Mouse (Mus musculus): Measurements from ENCODE around the gene Bnc2. TPM values are rescaled to one million over a fixed set of nuclear protein-coding genes. Genes with fewer than 3 reads are reported as not detected.

Bnc2 gene
- polyA plus RNA-seq, 1 experiment from 2014 or later, result 7.7 TPM

DNA sequence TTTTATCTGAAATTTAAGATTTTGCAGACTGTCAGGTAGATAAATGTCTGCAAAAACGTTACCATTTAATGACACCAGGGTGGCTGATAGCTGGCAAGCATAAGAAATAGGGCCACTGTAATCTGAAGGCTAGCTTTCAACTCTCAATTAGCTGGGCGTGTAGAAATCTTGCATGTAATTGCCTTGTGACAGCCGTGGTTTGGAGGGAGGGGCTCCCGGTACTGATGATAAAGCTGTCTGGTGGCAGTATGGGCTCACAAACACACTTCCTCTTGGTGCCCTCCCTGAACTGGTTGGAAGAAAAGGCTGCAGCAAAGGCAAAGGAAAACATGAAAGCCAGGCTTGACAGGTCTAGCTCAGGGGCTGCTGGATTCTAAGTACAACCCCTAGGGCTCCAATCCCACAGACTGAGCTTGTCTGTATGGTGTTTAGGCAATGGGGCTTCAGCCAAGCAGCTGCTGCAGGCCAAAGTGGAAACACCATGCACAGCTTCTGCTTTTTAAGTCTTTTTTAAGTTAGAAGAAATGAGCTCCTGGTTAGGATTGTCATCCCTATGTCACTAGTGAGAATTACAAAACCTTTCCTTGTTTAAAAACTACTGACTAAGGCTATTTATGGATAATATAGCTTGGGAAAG, 366.7 kb downstream of the Bnc2 start:
- no peak overlapping the region for H3K4me3 ChIP-seq
- peaks cover 5% of the 10 kb centered on the region; the same call in 1 of the 2 replicates for H3K4me1 ChIP-seq
- DNase-seq (ENCODE audit: low spot score), result no peak
- H3K9me3 ChIP-seq, result no peaks in the 10 kb centered on the region
- no peaks in the 10 kb centered on the region; the same call in 1 of the 2 replicates for H3K27me3 ChIP-seq (ENCODE audit: insufficient read depth, poor library complexity, severe bottlenecking)
- no peak overlapping the region for H3K27ac ChIP-seq
- WGBS, result 35% methylated on average over 4 of the region's 4 CpGs
- no peaks in the 10 kb centered on the region for H3K36me3 ChIP-seq

DNA sequence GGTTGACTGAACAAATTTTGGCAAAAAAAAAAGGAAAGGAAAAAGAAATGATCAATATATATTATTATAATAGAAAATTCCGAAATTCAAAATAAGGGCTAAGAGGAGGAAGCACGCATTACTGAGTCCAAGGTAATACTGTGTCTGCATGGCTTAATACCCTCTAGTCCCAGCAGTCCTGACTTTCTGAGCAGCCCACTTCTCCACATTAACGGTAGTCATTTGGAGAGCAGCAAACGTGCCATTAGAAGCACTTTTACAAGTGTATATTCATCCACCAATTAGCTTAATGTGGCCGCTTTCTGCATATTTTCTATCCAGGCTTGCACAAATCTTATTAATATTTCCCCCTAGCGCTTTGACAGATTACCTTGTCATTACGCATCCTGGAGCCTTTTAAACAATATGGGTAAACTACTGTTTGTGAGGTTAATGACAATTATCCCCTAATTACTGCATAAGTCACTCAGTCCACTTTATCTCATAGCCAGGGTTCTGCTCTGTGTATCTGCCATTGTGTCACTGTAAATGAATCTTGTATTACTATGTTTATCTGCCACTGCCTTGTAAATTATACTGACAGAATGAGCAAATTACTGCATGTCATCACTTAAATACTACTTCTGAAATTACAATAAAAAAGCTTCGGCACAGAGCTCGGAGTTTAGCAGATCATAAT, 368.0 kb downstream of the Bnc2 start:
- Histone ChIP-seq H3K27me3 (ENCODE audit: insufficient read depth, poor library complexity, severe bottlenecking) (no peaks in the 10 kb centered on the region; the same call in 1 of the 2 replicates), H3K27ac (no peak overlapping the region), H3K36me3 (no peaks in the 10 kb centered on the region), H3K9me3 (no peaks in the 10 kb centered on the region), H3K4me3 (no peak overlapping the region), H3K4me1 (peaks cover 5% of the 10 kb centered on the region; the same call in 1 of the 2 replicates)
- WGBS, result 81% methylated on average over 9 of the region's 9 CpGs
- no peak for DNase-seq (ENCODE audit: low spot score)

GRCm38 (mm10) chr4:84302949-84303348, 372.1 kb downstream of the Bnc2 start:
- Histone ChIP-seq H3K27me3 (ENCODE audit: insufficient read depth, poor library complexity, severe bottlenecking) (no peaks in the 10 kb centered on the region), H3K9me3 (no peaks in the 10 kb centered on the region), H3K36me3 (no peaks in the 10 kb centered on the region), H3K4me3 (no peak overlapping the region), H3K4me1 (no peaks in the 10 kb centered on the region), H3K27ac (no peak overlapping the region)
- 83% methylated on average over 3 of the region's 3 CpGs for WGBS
- no peak for DNase-seq (ENCODE audit: low spot score)

GRCm38 (mm10) chr4:84285153-84285552, 389.9 kb downstream of the Bnc2 start:
- Histone ChIP-seq H3K4me3 (no peak overlapping the region), H3K27ac (no peak overlapping the region), H3K36me3 (no peaks in the 10 kb centered on the region), H3K27me3 (ENCODE audit: insufficient read depth, poor library complexity, severe bottlenecking) (0 out of 2 replicates have a peak, but pooled peaks cover 3% of the 10 kb centered on the region), H3K4me1 (0 out of 2 replicates have a peak, but pooled peaks cover 2% of the 10 kb centered on the region), H3K9me3 (no peaks in the 10 kb centered on the region)
- 88% methylated on average over 5 of the region's 5 CpGs for WGBS
- no peak for DNase-seq (ENCODE audit: low spot score)

GRCm38 (mm10) chr4:84282651-84283050, 392.4 kb downstream of the Bnc2 start:
- DNase-seq (ENCODE audit: low spot score), result no peak
- 0 out of 2 replicates have a peak, but pooled peaks cover 3% of the 10 kb centered on the region for H3K27me3 ChIP-seq (ENCODE audit: insufficient read depth, poor library complexity, severe bottlenecking)

DNA sequence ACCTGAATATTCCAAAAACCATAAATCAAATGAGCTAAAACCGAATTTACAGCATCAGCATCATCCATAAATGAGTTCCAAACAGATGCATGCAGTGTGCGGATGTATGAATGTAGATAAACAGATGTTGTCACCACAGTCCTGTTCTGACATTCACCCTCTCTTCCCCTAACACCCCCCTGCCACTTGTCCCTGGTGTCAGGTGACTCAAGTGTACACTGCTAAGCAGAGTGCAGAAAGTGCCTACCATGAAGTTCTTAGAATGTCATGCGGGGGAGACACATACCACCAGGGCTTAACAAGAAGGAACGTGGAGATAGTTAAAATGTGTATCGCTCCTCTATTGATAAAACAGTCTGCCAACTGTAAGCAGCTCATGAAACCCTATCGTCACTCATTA, 396.9 kb downstream of the Bnc2 start:
- Histone ChIP-seq H3K9me3 (no peaks in the 10 kb centered on the region), H3K4me3 (no peak overlapping the region), H3K27me3 (ENCODE audit: insufficient read depth, poor library complexity, severe bottlenecking) (peaks cover 10% of the 10 kb centered on the region; the same call in 1 of the 2 replicates), H3K27ac (no peak overlapping the region), H3K4me1 (peaks cover 4% of the 10 kb centered on the region; the same call in 1 of the 2 replicates), H3K36me3 (no peaks in the 10 kb centered on the region)
- no peak for DNase-seq (ENCODE audit: low spot score)
- WGBS, result 43% methylated on average over 6 of the region's 6 CpGs

More at GRCm38 (mm10) chr4:84282651-84283050, 392.4 kb downstream of the Bnc2 start:
- Histone ChIP-seq H3K36me3 (no peaks in the 10 kb centered on the region), H3K9me3 (no peaks in the 10 kb centered on the region), H3K4me1 (peaks cover 7% of the 10 kb centered on the region; the same call in 1 of the 2 replicates), H3K27ac (no peak overlapping the region), H3K4me3 (no peak overlapping the region)
- WGBS, result 70% methylated on average over 2 of the region's 2 CpGs

- Histone ChIP-seq H3K27ac (no peak overlapping the region), H3K4me3 (no peak overlapping the region), H3K4me1 (peaks cover 4% of the 10 kb centered on the region; the same call in 1 of the 2 replicates), H3K27me3 (ENCODE audit: insufficient read depth, poor library complexity, severe bottlenecking) (peaks cover 10% of the 10 kb centered on the region; the same call in 1 of the 2 replicates), H3K9me3 (no peaks in the 10 kb centered on the region), H3K36me3 (no peaks in the 10 kb centered on the region)
- 91% methylated on average over 14 of the region's 14 CpGs for WGBS
- DNase-seq (ENCODE audit: low spot score), result no peak
These were observed 399.0 kb downstream of the Bnc2 start for GRCm38 (mm10) chr4:84276081-84276480.

- Histone ChIP-seq H3K36me3 (no peaks in the 10 kb centered on the region), H3K9me3 (no peaks in the 10 kb centered on the region), H3K27me3 (ENCODE audit: insufficient read depth, poor library complexity, severe bottlenecking) (peaks cover 10% of the 10 kb centered on the region), H3K4me3 (no peak overlapping the region), H3K27ac (no peak overlapping the region), H3K4me1 (peaks cover 4% of the 10 kb centered on the region; the same call in 1 of the 2 replicates)
- DNase-seq (ENCODE audit: low spot score), result no peak
- 53% methylated on average over 3 of the region's 3 CpGs for WGBS
These were observed 400.9 kb downstream of the Bnc2 start for GRCm38 (mm10) chr4:84274158-84274557.

DNA sequence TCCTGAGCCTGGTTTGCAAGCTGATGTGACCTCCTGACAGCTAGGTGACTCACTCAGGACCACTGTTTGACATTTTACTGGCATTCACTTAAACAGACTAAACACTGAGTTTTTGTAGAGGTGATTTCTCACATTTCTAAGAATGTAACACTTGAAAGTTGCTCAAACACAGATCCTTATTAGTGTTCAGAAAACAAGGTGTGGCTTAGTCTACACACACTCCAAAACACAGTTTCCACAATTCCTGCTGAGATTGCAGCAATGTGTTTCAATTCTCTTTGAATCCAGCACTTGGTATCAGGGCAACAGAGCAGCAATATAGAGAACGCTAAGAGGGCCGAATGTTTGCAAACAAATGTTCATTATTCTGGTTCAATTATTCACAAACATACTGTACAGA, 402.2 kb downstream of the Bnc2 start:
- Histone ChIP-seq H3K27ac (no peak overlapping the region), H3K4me3 (no peak overlapping the region), H3K27me3 (ENCODE audit: insufficient read depth, poor library complexity, severe bottlenecking) (peaks cover 10% of the 10 kb centered on the region), H3K4me1 (no peaks in the 10 kb centered on the region), H3K36me3 (no peaks in the 10 kb centered on the region), H3K9me3 (no peaks in the 10 kb centered on the region)
- WGBS, result 85% methylated on average over 2 of the region's 2 CpGs
- no peak for DNase-seq (ENCODE audit: low spot score)

DNA sequence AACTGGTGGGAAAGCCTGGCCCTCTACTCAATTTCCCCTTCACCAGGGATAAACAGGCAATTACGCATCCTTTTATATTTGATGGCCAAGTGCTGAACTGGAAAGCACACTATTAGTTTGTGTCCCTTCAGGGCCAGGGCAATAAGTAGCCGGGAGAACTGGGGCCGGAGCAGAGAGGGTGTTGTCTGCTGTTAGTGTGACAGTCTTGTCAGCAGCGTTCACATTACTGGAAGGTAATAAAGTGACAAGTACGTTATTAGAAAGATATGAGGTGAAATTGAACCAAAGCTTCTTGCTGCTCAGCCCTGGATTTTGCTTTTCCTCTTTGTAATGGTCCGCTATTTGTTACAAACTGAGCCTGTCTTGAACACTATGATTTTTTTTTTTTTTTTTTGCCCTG, 405.2 kb downstream of the Bnc2 start:
- H3K27ac ChIP-seq, result no peak overlapping the region
- H3K4me3 ChIP-seq, result no peak overlapping the region
- H3K4me1 ChIP-seq, result no peaks in the 10 kb centered on the region
- H3K27me3 ChIP-seq (ENCODE audit: insufficient read depth, poor library complexity, severe bottlenecking), result no peaks in the 10 kb centered on the region; the same call in 1 of the 2 replicates
- H3K36me3 ChIP-seq, result no peaks in the 10 kb centered on the region
- DNase-seq (ENCODE audit: low spot score), result no peak
- no peaks in the 10 kb centered on the region for H3K9me3 ChIP-seq
- WGBS, result 85% methylated on average over 6 of the region's 6 CpGs

GRCm38 (mm10) chr4:84247356-84247755, 427.7 kb downstream of the Bnc2 start:
- H3K4me1 ChIP-seq, result peaks cover 4% of the 10 kb centered on the region; the same call in 1 of the 2 replicates
- H3K4me3 ChIP-seq, result no peak overlapping the region
- H3K27ac ChIP-seq, result no peak overlapping the region
- WGBS, result 92% methylated on average over 2 of the region's 2 CpGs
- DNase-seq (ENCODE audit: low spot score), result no peak
- H3K9me3 ChIP-seq, result no peaks in the 10 kb centered on the region
- H3K27me3 ChIP-seq (ENCODE audit: insufficient read depth, poor library complexity, severe bottlenecking), result no peaks in the 10 kb centered on the region
- H3K36me3 ChIP-seq, result no peaks in the 10 kb centered on the region

GRCm38 (mm10) chr4:84232346-84232745, 442.7 kb downstream of the Bnc2 start:
- Histone ChIP-seq H3K27ac (no peak overlapping the region), H3K36me3 (no peaks in the 10 kb centered on the region), H3K27me3 (ENCODE audit: insufficient read depth, poor library complexity, severe bottlenecking) (no peaks in the 10 kb centered on the region), H3K4me1 (peaks cover 3% of the 10 kb centered on the region; the same call in 1 of the 2 replicates), H3K9me3 (no peaks in the 10 kb centered on the region), H3K4me3 (no peak overlapping the region)
- no peak for DNase-seq (ENCODE audit: low spot score)
- 71% methylated on average over 7 of the region's 7 CpGs for WGBS

- no peak overlapping the region for H3K4me3 ChIP-seq
- H3K9me3 ChIP-seq, result no peaks in the 10 kb centered on the region
- no peak overlapping the region for H3K27ac ChIP-seq
- H3K4me1 ChIP-seq, result peaks cover 3% of the 10 kb centered on the region; the same call in 1 of the 2 replicates
- no peaks in the 10 kb centered on the region for H3K27me3 ChIP-seq (ENCODE audit: insufficient read depth, poor library complexity, severe bottlenecking)
- no peak for DNase-seq (ENCODE audit: low spot score)
- 78% methylated on average over 2 of the region's 2 CpGs for WGBS
- H3K36me3 ChIP-seq, result no peaks in the 10 kb centered on the region
These were observed 443.8 kb downstream of the Bnc2 start for GRCm38 (mm10) chr4:84231251-84231650.
